Mouse (Mus musculus): ENCODE results near the gene Sult1a1. TPM values are rescaled to one million over a fixed set of nuclear protein-coding genes. Genes with fewer than 3 reads are reported as not detected.
A peak's percentile ranks its signal among the peaks of the same experiment; 100 is the strongest.
"Not testable (repeated sequence)": the region's sequence is repeated elsewhere in the genome, so short reads cannot be mapped to it uniquely, and the experiment has no call there.

Gene Sult1a1
- total RNA-seq, 4 experiments from 2014 or later: 5.9 to 17.4 (median 10.6) TPM

DNA sequence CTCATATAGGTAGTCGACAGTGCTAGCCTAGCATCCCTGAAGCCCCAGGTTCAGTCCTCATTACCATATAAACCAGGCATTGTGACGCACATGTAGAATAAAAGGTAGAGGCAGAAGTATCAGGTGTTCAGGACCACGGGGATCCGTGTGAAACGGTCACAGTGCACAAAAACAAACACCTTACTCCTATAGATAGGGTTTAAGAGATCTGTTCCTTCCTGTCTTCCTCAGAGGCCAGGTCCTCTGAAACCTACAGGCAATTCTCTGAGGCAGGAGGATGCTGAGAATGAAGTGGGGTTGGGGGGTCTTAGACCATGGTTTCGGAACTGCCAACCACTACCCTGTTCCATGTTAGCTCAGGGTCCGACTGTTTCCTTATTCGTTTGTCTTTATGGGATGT lies 21.6 kb upstream of the Sult1a1 start:
- no peak for DNase-seq (ENCODE audit: low spot score in 2 of 2)

- no peak for DNase-seq (ENCODE audit: low spot score in 2 of 2)
Observed at GRCm38 (mm10) chr7:126696886-126697285, 20.7 kb upstream of the Sult1a1 start.

- DNase-seq (ENCODE audit: low spot score in 2 of 2): no peak
Observed at GRCm38 (mm10) chr7:126696303-126696702, 20.1 kb upstream of the Sult1a1 start.

DNA sequence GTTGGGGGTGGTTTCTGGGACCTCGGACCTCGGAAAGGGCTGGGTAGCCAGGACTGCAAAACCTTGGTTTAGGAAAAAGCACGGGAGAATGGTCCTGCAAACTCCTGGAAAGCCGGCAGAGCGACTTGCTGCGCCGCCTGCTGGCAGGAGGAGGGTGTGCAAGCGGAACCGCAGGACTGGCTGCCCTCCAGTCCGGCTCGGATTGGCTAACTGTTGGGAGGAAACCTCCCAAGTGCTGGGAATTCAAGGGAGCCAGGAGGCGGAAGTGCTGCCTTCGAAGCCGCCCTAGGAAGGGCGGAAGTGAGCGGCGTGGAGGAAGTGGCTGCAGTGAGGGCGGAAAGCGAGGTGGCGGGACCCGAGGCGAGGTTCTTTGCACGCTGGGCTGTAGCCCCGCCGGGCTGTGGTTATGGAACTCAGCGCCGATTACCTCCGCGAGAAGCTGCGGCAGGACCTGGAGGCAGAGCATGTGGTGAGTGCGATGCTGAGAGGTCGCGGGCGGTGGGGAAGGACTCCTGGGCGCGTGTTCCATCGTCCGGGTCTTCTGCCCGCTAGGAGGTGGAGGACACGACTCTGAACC lies 19.5 kb upstream of the Sult1a1 start, which contains the start of gene Slx1b:
Gene Slx1b, minus strand, starts transcription at position 154 of the 577 bp plus-strand sequence.
- peak; percentile 87 to 93 for DNase-seq (ENCODE audit: low spot score in 2 of 2)

- DNase-seq (ENCODE audit: low spot score in 2 of 2): peak; percentile 42 to 64
Observed at GRCm38 (mm10) chr7:126695210-126695611, 19.0 kb upstream of the Sult1a1 start, which contains the start of gene Bola2. Gene Bola2, plus strand, starts transcription at chr7:126695401.

GRCm38 (mm10) chr7:126694441-126695051 lies 18.3 kb upstream of the Sult1a1 start:
- DNase-seq (ENCODE audit: low spot score in 2 of 2): no peak

- DNase-seq (ENCODE audit: low spot score in 2 of 2): no peak
Observed at GRCm38 (mm10) chr7:126693781-126694180, 17.5 kb upstream of the Sult1a1 start.

DNA sequence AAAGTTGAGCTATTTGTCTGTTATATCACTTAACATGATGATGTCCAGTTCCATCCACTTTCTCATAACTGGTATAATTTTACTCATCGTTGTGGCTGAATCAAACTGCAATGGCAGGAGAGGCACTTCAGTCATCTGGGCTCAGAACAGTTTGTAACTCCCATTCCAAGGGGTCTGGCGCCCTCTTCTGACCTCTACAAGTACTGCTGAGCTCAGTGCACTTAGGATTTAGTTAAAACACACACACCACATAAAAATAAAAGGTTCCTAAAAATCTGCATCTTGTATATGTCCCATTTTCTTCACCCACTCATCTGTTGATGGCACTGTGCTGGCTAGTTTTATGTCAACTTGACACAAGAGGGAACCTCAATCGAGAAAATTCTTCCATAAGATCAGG lies 17.0 kb upstream of the Sult1a1 start:
- DNase-seq (ENCODE audit: low spot score in 2 of 2): peak; percentile 73 to 74

DNA sequence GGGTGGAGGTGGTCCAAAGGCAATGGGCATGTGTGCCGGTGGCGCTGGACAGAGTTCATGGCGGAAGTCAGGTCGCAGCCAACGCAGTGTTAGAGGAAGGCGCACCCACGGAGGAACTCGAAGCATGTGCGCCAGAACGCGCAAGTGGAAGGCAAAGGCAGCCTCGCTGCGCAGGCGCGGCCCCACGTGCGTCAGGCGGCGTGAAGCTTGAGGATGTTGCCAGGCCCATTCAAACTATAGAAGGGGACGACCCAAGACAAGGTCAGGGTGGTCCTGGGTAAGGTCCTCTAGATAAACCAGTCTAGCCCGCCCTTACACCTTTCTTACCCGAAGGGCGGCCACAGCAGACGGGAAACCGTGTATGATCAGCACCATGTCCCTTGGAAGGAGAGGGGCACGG lies 16.2 kb upstream of the Sult1a1 start:
- DNase-seq (ENCODE audit: low spot score in 2 of 2): no peak

DNA sequence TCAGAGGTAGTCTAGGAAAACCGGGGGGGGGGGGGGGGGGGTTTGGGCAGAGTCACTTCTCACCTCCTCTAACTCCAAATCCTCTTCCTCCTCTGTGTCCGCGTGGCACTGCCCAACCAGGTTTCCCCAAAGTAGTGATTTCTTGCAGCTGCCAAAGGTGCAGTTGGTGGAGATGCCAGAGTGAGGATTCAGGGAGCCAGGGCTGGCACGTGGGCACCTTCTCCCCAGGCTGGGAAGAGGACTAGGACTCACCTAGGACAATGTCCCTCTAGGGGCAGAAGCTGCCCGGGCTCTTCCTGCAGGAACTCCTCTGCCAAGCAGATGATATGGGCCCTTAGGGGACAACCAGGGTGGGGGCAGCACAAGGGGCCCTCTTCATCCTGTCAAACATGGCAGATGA lies 15.4 kb upstream of the Sult1a1 start:
- DNase-seq (ENCODE audit: low spot score in 2 of 2): no peak

GRCm38 (mm10) chr7:126690737-126691136 lies 14.5 kb upstream of the Sult1a1 start:
- no peak for DNase-seq (ENCODE audit: low spot score in 2 of 2)

DNA sequence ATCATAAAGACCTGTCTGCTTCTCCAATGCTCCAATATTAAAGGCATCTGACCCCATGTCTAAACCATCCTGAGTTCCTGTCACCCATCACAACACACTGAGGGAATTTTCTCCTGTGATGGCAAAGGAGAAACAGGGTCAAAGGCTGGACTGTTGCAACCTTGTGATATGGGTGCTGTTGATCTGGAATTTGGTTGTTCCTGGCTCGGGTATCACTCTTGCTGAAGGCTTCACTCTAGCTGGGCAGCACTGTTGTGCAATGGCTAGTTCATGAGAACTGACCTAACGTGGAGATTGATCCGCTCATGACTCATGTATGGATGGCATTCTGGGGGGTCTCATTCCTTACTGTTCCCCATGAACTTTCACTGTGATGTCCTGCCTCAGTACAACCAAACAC lies 12.8 kb upstream of the Sult1a1 start:
- no peak for DNase-seq (ENCODE audit: low spot score in 2 of 2)

GRCm38 (mm10) chr7:126688156-126688555 lies 11.9 kb upstream of the Sult1a1 start:
- DNase-seq (ENCODE audit: low spot score in 2 of 2): not testable (repeated sequence)

- no peak for DNase-seq (ENCODE audit: low spot score in 2 of 2)
Observed at GRCm38 (mm10) chr7:126681221-126681620, 5.0 kb upstream of the Sult1a1 start.

DNA sequence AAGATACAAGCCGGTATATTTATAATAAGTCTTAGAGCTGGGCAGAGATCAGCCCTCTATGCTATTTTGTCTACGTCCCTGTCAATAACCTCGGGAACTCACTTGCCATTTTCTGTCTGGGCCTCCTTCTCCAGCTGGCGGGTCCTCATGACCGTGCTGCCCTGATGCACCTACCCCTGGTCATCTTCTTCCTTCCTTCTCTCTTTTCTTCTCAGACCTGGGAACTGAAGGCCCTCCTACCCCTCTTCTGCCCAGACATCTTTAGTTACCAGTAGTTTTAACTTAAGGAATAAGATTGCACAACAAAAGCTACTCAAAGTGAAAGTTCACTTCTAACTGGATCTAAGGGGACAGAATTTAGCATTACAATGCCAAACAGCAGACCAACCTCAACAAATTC lies 3.5 kb upstream of the Sult1a1 start:
- DNase-seq (ENCODE audit: low spot score in 2 of 2): no peak

GRCm38 (mm10) chr7:126678545-126679341 lies 2.5 kb upstream of the Sult1a1 start:
- DNase-seq (ENCODE audit: low spot score in 2 of 2): no peak

DNA sequence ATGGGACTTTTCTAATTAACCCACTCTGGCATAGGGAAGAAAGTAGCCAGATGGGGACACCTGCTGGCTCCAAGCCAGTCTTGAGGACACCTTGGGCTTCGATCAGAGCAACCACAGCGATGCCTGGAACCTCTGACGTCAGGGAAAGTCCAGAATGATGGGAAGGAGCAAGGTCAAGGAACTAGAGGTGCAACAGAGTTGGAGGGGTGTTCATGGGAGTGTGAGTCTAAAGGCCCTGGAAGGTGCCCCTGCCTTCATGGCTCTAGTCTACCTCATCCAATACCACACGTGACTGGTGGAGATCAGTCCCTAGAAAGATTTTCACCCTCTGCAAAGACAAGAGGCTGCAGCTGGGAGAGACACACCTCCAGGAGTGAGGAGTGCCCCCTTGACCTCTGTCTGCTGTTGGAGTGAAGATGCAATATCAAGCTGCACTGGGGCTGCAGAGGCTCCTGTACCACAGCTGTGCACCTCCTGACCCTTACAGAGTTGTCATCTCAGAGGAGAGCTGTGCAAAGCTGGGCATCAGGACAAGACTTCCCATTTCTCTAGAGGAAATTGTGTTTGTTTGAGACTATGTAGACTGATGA lies 494 bp upstream of the Sult1a1 start:
- DNase-seq (ENCODE audit: low spot score in 2 of 2): no peak

- DNase-seq (ENCODE audit: low spot score in 2 of 2): no peak
Observed at GRCm38 (mm10) chr7:126675104-126675503, 1.1 kb downstream of the Sult1a1 start.

- no peak for DNase-seq (ENCODE audit: low spot score in 2 of 2)
Observed at GRCm38 (mm10) chr7:126672111-126672510, 4.1 kb downstream of the Sult1a1 start.

DNA sequence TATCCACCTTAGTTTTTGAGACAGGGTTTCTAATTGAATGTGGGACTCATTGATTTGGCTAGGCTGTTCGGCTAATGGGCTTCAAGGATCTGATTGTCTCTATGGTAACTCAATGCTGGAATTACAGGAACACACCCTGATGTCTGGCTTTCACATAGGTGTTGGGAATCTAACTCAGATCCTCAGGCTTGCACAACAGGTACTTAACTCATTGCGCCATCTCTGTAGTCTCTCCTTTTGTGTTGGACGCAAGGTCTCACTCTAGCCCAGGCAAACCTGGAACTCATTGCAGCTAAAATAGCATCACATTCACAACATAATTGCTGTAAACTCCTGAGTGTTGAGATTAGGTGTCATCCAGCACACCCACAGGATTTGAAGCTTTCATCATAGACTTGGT lies 6.1 kb downstream of the Sult1a1 start:
- DNase-seq (ENCODE audit: low spot score in 2 of 2): no peak

- DNase-seq (ENCODE audit: low spot score in 2 of 2): no peak
Observed at GRCm38 (mm10) chr7:126668452-126668851, 7.8 kb downstream of the Sult1a1 start.

DNA sequence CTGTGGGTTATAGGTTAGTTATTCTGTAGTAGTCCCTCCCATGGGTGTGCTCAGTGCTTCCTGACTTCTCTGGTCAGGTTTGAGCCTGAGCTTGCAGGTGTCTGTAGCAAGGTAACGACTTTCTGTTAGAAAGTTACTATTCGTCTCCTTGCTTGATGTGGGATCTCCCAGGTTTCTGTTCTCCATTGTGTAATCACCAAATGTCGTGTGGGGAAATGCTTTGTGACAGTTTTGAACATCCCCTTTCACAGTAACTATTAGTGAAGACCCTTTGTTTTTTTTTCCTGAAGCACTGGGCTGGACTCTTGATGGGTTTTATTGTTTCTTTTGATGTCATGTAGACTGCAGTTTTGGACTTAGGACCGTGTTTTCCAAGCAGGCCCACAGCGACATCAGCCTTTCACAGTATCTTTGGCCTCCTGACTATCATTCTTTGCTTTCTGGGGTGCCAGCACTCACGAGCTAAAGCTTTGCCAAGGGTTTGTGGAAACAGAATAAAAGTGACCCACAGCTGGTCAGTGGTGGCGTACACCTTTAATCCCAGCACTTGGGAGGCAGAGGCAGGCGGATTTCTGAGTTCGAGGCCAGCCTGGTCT lies 8.6 kb downstream of the Sult1a1 start:
- DNase-seq (ENCODE audit: low spot score in 2 of 2): no peak
